Mouse (Mus musculus): ENCODE data around the gene Zfp938.

The Zfp938 gene

GRCm38 (mm10) chr10:82240742-82241400, at the start of gene Zfp938:
Gene Zfp938 (minus strand): TSS chr10:82241280.
- in situ Hi-C loops (cut with MboI; ENCODE audit: low sequenced_read_pairs) = no loop called here

GRCm38 (mm10) chr10:82257331-82257730, 16.3 kb upstream of the Zfp938 start:
- in situ Hi-C loops (cut with MboI; ENCODE audit: low sequenced_read_pairs) = no loop called here

- in situ Hi-C loops (cut with MboI; ENCODE audit: low sequenced_read_pairs) = no loop called here
These were observed 3.9 kb upstream of the Zfp938 start for GRCm38 (mm10) chr10:82245021-82245420.

- in situ Hi-C loops (cut with MboI; ENCODE audit: low sequenced_read_pairs) = no loop called here
These were observed 315 bp upstream of the Zfp938 start for GRCm38 (mm10) chr10:82241401-82241788.

- in situ Hi-C loops (cut with MboI; ENCODE audit: low sequenced_read_pairs) = no loop called here
These were observed 62.6 kb downstream of the Zfp938 start for GRCm38 (mm10) chr10:82178257-82179064.
